Mouse (Mus musculus): ENCODE results near the gene Tmem42. TPM values are rescaled to one million over a fixed set of nuclear protein-coding genes. Genes with fewer than 3 reads are reported as not detected.

Tmem42 gene
- 17.6 and 17.9 TPM in 2 replicates for polyA plus RNA-seq (2016; fragmentation: Nextera tagmentation; extraction: Ambion mirVana)

GRCm38 (mm10) chr9:123020995-123021631, at the start of gene Tmem42:
TSS of gene Tmem42 (plus strand) at chr9:123021326.
- Histone ChIP-seq H3K9me3 (no peaks in the 10 kb centered on the region), H3K4me3 (peak within 1 kb of the TSS; percentile 80), H3K27me3 (ENCODE audit: insufficient read depth, poor library complexity, severe bottlenecking) (no peaks in the 10 kb centered on the region), H3K27ac (peak within 1 kb of the TSS; percentile 94), H3K4me1 (replicated peaks) (peaks cover 23% of the 10 kb centered on the region), H3K36me3 (peaks cover 28% of the 10 kb centered on the region)
- DNase-seq (ENCODE audit: low spot score) = peak; percentile 86
- whole genome bisulfite sequencing = under 1% methylated on average over 55 of the region's 69 CpGs

GRCm38 (mm10) chr9:122998406-122999192, 22.5 kb upstream of the Tmem42 start:
- Histone ChIP-seq H3K27me3 (ENCODE audit: insufficient read depth, poor library complexity, severe bottlenecking) (no peaks in the 10 kb centered on the region), H3K9me3 (no peaks in the 10 kb centered on the region), H3K36me3 (peaks cover 97% of the 10 kb centered on the region), H3K4me1 (replicated peaks) (no peaks in the 10 kb centered on the region), H3K27ac (no peak overlapping the region), H3K4me3 (no peak overlapping the region)
- DNase-seq (ENCODE audit: low spot score) = no peak
- WGBS = 94% methylated on average over 10 of the region's 10 CpGs

GRCm38 (mm10) chr9:122999193-122999586, 21.9 kb upstream of the Tmem42 start:
- no peaks in the 10 kb centered on the region for H3K9me3 ChIP-seq
- WGBS = 94% methylated on average over 4 of the region's 4 CpGs
- H3K4me3 ChIP-seq = no peak overlapping the region
- H3K4me1 ChIP-seq (replicated peaks) = no peaks in the 10 kb centered on the region
- peaks cover 97% of the 10 kb centered on the region for H3K36me3 ChIP-seq
- no peaks in the 10 kb centered on the region for H3K27me3 ChIP-seq (ENCODE audit: insufficient read depth, poor library complexity, severe bottlenecking)
- no peak for DNase-seq (ENCODE audit: low spot score)
- no peak overlapping the region for H3K27ac ChIP-seq

- 95% methylated on average over 2 of the region's 2 CpGs for WGBS
- no peaks in the 10 kb centered on the region for H3K9me3 ChIP-seq
- no peaks in the 10 kb centered on the region for H3K27me3 ChIP-seq (ENCODE audit: insufficient read depth, poor library complexity, severe bottlenecking)
- H3K4me3 ChIP-seq = no peak overlapping the region
- DNase-seq (ENCODE audit: low spot score) = no peak
- no peaks in the 10 kb centered on the region for H3K4me1 ChIP-seq (replicated peaks)
- no peak overlapping the region for H3K27ac ChIP-seq
- H3K36me3 ChIP-seq = peaks cover 100% of the 10 kb centered on the region
Measured at GRCm38 (mm10) chr9:123004718-123005117, 16.4 kb upstream of the Tmem42 start.

GRCm38 (mm10) chr9:123006071-123006470, 15.1 kb upstream of the Tmem42 start:
- peaks cover 100% of the 10 kb centered on the region for H3K36me3 ChIP-seq
- H3K27me3 ChIP-seq (ENCODE audit: insufficient read depth, poor library complexity, severe bottlenecking) = no peaks in the 10 kb centered on the region
- H3K27ac ChIP-seq = no peak overlapping the region
- no peak overlapping the region for H3K4me3 ChIP-seq
- no peaks in the 10 kb centered on the region for H3K9me3 ChIP-seq
- H3K4me1 ChIP-seq (replicated peaks) = no peaks in the 10 kb centered on the region
- 87% methylated on average over 6 of the region's 6 CpGs for WGBS
- no peak for DNase-seq (ENCODE audit: low spot score)

GRCm38 (mm10) chr9:123021636-123022379, 682 bp downstream of the Tmem42 start:
- Histone ChIP-seq H3K4me3 (peak overlapping the region; percentile 80), H3K27ac (peak overlapping the region; percentile 94), H3K9me3 (no peaks in the 10 kb centered on the region), H3K27me3 (ENCODE audit: insufficient read depth, poor library complexity, severe bottlenecking) (no peaks in the 10 kb centered on the region), H3K36me3 (peaks cover 21% of the 10 kb centered on the region), H3K4me1 (replicated peaks) (peaks cover 23% of the 10 kb centered on the region)
- no peak for DNase-seq (ENCODE audit: low spot score)
- 45% methylated on average over 17 of the region's 24 CpGs for WGBS

GRCm38 (mm10) chr9:123024201-123024600, 3.1 kb downstream of the Tmem42 start:
- H3K4me3 ChIP-seq = no peak overlapping the region
- H3K9me3 ChIP-seq = no peaks in the 10 kb centered on the region
- no peaks in the 10 kb centered on the region for H3K36me3 ChIP-seq
- no peaks in the 10 kb centered on the region for H3K27me3 ChIP-seq (ENCODE audit: insufficient read depth, poor library complexity, severe bottlenecking)
- no peak overlapping the region for H3K27ac ChIP-seq
- WGBS = 87% methylated on average over 2 of the region's 2 CpGs
- DNase-seq (ENCODE audit: low spot score) = no peak
- peaks cover 26% of the 10 kb centered on the region for H3K4me1 ChIP-seq (replicated peaks)

GRCm38 (mm10) chr9:123031496-123032246, 10.5 kb downstream of the Tmem42 start:
- Histone ChIP-seq H3K4me1 (replicated peaks) (peaks cover 16% of the 10 kb centered on the region; the same call in 1 of the 2 replicates), H3K27ac (no peak overlapping the region), H3K36me3 (no peaks in the 10 kb centered on the region), H3K27me3 (ENCODE audit: insufficient read depth, poor library complexity, severe bottlenecking) (no peaks in the 10 kb centered on the region), H3K9me3 (no peaks in the 10 kb centered on the region), H3K4me3 (no peak overlapping the region)
- WGBS = 87% methylated on average over 13 of the region's 13 CpGs
- no peak for DNase-seq (ENCODE audit: low spot score)

- Histone ChIP-seq H3K27me3 (ENCODE audit: insufficient read depth, poor library complexity, severe bottlenecking) (no peaks in the 10 kb centered on the region), H3K4me3 (no peak within 1 kb of the TSS), H3K9me3 (no peaks in the 10 kb centered on the region), H3K27ac (no peak within 1 kb of the TSS), H3K36me3 (no peaks in the 10 kb centered on the region), H3K4me1 (replicated peaks) (peaks cover 10% of the 10 kb centered on the region; the same call in 1 of the 2 replicates)
- WGBS = 88% methylated on average over 4 of the region's 4 CpGs
- no peak for DNase-seq (ENCODE audit: low spot score)
Measured at GRCm38 (mm10) chr9:123034426-123034825, 13.3 kb downstream of the Tmem42 start, which contains the start of gene Tgm4. TSS of gene Tgm4 (plus strand) at chr9:123034726.

- no peaks in the 10 kb centered on the region for H3K36me3 ChIP-seq
- H3K27ac ChIP-seq = no peak overlapping the region
- no peaks in the 10 kb centered on the region for H3K4me1 ChIP-seq (replicated peaks)
- no peak for DNase-seq (ENCODE audit: low spot score)
- no peak overlapping the region for H3K4me3 ChIP-seq
- H3K9me3 ChIP-seq = no peaks in the 10 kb centered on the region
- no peaks in the 10 kb centered on the region for H3K27me3 ChIP-seq (ENCODE audit: insufficient read depth, poor library complexity, severe bottlenecking)
- 79% methylated on average over 1 of the region's 1 CpGs for WGBS
Measured at GRCm38 (mm10) chr9:123047665-123048064, 26.5 kb downstream of the Tmem42 start.

GRCm38 (mm10) chr9:123058724-123059292, 37.7 kb downstream of the Tmem42 start:
- H3K4me1 ChIP-seq (replicated peaks) = no peaks in the 10 kb centered on the region
- DNase-seq (ENCODE audit: low spot score) = no peak
- no peaks in the 10 kb centered on the region for H3K27me3 ChIP-seq (ENCODE audit: insufficient read depth, poor library complexity, severe bottlenecking)
- H3K9me3 ChIP-seq = no peaks in the 10 kb centered on the region
- H3K27ac ChIP-seq = no peak overlapping the region
- no peaks in the 10 kb centered on the region for H3K36me3 ChIP-seq
- no peak overlapping the region for H3K4me3 ChIP-seq

- Histone ChIP-seq H3K4me3 (no peak overlapping the region), H3K4me1 (replicated peaks) (no peaks in the 10 kb centered on the region), H3K9me3 (no peaks in the 10 kb centered on the region), H3K27ac (no peak overlapping the region), H3K27me3 (ENCODE audit: insufficient read depth, poor library complexity, severe bottlenecking) (no peaks in the 10 kb centered on the region), H3K36me3 (no peaks in the 10 kb centered on the region)
- WGBS = 89% methylated on average over 3 of the region's 3 CpGs
- no peak for DNase-seq (ENCODE audit: low spot score)
Measured at GRCm38 (mm10) chr9:123060172-123060571, 39.0 kb downstream of the Tmem42 start.

Measured in hindbrain, embryonic 10.5 days (tissue).